Mouse (Mus musculus) heart, postnatal 36 days (tissue): ENCODE measurements around the gene Gm1113. TPM values are rescaled to one million over a fixed set of nuclear protein-coding genes. Genes with fewer than 3 reads are reported as not detected.

ENCODE experiments used
- DNase-seq, 2 experiments: peaks; one replicate each; pipeline ENCODE4 v3.0.0; 2021 to 2022
- intact Hi-C: fragments of 180-260 bp; cut with DNase I; formaldehyde crosslinking; loops from one replicate; pipeline ENCODE4 v1.15.1; 2025
- total RNA-seq, 2 experiments: library from RNA; stranded (reverse); gene quantifications; 2 replicates each; pipeline ENCODE4 v1.2.3; 2021

Gm1113 gene
- total RNA-seq, 2 experiments from 2014 or later, result not detected

DNA sequence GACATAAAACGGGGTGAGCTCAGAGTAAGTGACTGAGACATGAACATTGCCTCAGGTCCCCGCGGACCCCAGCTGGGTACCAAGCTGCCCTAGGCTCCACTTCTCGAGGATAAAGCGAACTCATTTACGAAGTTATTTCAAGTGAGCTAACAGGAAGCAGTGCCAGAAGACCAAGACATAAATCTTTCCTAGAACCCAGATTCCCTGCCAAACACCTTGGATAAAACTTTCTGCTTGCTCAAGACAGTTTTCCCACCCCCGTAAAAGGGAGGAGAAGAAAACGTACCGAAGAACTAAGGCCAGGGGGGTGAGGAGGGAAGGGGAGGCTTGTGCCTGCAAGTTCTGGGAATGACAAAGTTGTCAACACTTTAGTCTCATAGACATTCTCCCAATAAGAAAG lies 15.2 kb upstream of the Gm1113 start:
- intact Hi-C loops, result no loop called here
- DNase-seq, result no peak

DNA sequence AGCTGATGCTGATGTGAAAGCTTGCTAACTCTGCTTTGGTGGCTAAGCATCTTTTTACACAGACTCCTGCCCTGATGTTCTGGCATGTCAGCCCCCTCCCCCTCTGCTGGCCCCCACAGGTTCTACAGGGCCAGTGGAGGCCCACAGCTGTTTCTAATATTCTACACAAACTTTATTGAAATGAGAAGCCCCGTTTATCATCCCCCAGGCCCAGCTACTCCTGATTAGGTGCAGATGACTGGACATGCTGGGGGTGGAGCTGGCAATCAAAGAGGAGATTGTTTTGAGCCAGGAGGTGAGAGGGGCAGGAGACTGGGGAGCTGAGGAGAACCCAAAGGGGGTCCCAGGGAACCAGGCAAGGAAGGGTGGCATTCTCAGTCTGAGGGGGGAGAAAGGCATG lies 11.7 kb upstream of the Gm1113 start:
- DNase-seq, result no peak

DNA sequence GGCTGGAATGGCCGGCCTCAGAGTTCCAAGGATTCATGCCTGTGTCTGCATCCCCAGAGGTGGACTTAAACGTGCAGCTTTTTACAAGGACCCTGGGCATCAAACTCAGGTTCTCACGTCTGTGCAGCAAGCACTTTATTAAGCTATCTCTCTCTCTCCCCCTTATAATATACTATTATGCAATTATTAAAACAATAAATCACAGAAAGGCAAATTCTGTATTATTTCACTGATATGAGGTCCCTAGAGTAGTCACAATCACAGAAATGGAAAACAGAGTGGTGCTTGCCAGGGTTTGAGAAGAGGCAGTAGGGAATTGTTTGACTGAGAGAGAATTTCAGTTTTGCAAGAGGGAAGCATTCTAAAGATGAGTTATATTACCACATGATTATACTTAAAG lies 11.1 kb upstream of the Gm1113 start:
- no peak for DNase-seq
- intact Hi-C loops, result no loop called here

More for the DNA sequence above, 11.7 kb upstream of the Gm1113 start:
- intact Hi-C loops, result no loop called here

DNA sequence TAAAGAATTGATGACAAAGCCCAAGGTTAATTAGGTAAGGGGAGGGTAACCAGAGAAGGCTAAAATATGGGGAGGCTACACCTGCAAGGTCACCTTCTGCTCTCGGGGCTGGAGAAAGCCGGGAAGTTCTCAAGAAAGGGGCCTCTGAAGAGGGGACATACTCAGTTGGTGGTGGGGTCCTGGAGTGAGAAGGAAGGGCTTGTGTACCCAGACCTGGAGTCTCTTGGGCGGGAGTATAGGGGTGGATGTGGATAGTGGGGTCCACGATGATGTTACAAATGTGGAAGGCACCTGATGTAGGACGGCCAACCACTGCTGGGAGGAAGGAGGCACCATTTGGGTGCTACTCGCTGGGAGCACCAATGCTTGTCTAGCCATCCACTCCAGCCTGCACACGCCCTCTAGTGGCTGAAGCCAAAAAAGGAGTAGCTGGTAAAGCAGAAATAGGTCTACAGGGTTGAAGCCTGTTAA lies 5.9 kb upstream of the Gm1113 start:
- intact Hi-C loops, result loop anchor here (1.0 to 5.0 kb wide), 2 partner anchors 102 to 242 kb away; partner anchors contain the start of gene Cdon
- DNase-seq, result peak; percentile 65 to 70

DNA sequence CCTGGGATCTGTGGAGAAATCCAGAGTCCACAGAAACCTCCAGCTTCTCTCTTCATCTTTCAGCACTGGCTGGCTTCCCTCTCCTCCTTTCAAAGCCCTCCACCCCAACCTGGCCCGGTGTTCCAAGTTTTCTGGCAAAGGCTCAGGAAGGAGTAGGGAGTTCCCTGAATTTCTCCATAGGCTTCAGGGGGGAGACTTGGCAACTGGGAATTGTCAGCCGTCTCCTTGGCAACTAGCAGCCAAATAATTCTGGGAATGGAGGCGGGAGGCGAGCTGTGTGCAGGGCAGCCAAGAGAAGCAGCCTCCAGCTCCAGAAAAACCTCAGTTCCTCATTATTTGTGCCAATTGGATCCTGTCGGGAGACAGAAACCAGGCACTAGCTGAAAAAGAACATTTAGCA lies 5.5 kb upstream of the Gm1113 start:
- DNase-seq, result peak; percentile 48 to 53
- intact Hi-C loops, result loop anchor here (5.0 kb wide), 1 partner anchor 101 kb away; the partner anchor contains the start of gene Cdon

DNA sequence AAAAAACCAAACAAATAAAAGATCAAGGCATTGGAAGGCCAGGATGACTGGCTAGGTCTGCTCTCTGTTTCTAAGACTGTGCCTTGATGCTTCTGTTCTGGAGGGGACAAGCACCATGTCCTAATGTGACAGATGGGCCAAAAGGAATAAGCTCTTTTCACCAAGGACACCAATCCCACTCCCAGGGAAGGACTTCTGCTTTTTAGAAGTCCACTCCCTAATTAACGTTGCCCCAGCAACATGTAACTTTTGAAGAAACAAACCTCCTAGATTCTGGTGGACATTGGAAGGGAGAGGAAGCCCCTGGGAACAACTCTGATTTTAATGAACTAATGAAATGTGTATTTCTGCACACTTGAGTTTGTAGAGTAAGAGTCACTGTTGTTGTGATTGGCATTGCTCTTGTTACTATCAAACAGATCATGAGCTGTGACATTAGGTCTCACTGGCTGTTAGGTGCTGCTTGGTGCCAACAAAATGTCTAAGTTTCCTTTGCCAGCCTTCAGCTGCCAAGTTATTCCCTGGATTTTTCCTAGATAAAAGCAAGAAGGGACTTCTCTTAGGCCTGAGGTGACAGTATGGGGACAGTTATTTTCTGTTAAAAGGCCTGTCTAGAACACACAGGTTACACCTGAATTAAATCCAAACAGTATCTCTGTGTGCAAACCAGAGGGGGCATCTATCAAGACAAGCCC lies 4.9 kb upstream of the Gm1113 start:
- no peak for DNase-seq
- intact Hi-C loops, result loop anchor here (5.0 kb wide), 1 partner anchor 101 kb away; the partner anchor contains the start of gene Cdon

DNA sequence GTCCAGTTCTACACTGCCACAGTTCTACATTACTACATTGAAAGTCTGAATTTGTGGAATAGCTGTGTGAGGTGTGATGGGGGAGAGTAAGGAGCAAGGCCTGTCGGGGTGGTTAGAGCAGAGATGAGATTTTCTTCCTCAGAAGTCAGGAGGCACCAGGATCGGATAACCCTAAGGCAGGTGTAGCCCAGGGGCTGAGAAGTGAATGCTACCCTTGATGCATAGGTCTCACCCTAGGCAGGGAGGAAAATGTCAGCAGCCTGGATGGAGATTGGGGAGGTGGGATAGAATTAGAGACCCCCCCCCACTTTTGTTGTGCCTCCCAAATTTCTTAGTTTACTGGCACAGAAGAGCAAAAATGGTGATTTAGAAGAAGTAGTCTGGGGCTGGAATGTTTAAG lies 4.2 kb upstream of the Gm1113 start:
- no peak for DNase-seq
- intact Hi-C loops, result loop anchor here (5.0 kb wide), 1 partner anchor 100 kb away; the partner anchor contains the start of gene Cdon

DNA sequence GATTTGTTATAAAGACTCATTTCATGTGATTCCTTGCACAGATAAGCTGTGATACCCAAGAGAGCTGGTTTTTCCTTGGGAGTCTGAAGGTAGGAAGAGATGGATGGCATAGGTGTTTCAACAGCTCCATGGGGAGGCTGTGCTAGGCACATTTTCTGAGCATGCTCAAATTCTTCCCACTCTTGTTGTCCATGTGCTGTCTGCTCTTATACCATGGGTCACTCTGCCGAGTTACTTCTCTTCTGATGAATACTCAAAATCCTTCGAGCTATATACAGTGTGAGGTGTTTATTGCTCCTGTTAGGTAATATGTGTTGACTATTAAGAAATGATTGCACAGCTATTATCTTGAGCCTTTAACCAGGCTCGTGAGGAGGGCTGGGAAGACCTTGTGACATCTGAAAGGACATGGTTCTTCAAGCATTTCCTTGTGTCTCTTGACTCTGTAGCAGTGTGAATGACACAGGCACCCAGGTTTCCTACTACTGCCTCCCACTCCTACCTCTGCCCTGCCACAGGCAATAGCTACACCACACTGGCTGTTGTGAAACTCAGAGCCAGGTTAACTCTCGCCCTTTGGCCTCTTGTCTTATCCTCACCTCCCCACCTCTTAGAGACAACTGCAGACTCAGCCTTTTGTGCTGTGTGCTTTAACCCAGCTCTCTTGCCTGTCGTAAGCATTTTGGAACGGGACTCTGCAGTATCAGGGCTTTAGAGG lies 2.7 kb upstream of the Gm1113 start:
- intact Hi-C loops, result loop anchor here (5.0 kb wide), 1 partner anchor 98 kb away; the partner anchor contains the start of gene Cdon
- no peak for DNase-seq

DNA sequence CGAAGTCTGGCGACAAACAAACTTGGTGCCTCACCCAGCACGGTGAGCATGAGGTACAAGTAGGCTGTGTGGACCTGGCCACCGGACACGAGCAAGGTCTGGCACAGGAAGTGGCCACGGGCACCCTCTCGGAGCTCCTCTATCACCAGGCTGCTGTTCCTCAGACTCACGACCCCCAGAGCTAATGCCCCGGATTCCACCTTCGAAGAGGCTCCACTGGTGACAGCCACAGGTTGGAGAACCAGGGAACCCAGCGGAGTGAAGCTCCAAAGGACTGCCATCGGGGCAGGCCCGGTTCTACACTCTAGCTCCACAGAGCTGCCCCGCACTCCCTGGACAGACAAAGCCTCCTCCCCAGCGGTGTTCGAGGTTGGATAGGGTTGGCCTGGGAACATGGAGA lies 1.4 kb downstream of the Gm1113 start:
- intact Hi-C loops, result no loop called here
- DNase-seq, result no peak

DNA sequence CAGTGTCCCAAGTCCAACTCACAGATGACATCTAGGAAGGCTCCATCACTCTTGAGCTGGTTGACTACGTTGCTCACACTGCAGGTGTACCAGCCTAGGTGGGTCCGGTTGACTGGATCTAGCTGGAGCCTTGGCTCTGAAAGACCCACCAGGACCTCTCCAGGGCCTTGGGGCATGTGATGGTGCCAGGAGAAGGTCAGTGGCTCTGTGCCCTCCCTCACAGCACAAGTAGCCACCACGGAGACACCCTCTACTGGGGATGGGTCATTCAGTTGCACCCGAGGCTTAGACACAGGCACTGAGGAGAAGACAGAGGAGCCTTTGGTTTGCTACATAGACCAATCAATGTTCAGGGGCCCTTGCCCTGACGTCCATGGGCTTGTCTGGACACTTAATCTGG lies 1.9 kb downstream of the Gm1113 start:
- DNase-seq, result no peak
- intact Hi-C loops, result no loop called here

DNA sequence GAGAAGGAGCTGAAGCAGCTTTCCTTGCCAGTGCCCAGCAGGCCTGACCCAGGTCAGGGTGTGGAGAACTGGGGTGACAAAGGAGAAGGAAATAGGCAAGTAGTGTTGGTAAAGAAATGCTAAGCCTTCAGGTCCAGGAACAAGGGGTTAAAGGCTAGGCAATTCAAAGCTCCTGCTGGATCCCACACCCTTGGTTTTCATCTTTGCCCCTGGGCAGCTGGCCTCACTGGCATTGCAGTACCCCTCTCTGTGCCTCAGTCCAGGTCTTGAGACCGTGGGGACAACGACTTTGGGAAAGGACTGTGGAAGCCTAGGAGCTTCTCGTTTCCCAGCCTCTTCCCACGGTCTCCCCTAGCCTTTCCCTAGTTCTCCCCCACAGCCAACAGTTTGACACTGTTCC lies 4.2 kb downstream of the Gm1113 start:
- no peak for DNase-seq
- intact Hi-C loops, result no loop called here

DNA sequence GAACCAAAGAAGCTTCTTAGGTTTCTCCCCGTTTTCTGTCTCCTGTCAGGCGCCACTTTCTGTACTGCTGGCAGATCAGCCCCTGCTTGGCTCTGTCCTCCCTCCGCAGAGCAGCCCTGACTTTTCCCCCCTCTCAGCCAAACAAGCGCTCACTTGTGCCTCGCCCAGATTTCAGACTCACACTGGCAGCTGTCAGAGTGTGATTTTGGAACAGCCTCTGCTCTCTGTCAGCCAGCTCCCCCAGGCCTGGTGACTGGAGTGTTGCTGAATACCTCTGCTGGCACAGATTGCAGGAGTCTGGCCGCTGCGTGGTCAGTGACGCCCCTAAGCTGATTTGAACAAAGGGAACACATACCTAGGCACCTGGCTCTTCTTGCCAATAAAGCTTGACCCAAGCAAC lies 9.8 kb downstream of the Gm1113 start:
- intact Hi-C loops, result no loop called here
- peak; percentile 59 to 67 for DNase-seq

DNA sequence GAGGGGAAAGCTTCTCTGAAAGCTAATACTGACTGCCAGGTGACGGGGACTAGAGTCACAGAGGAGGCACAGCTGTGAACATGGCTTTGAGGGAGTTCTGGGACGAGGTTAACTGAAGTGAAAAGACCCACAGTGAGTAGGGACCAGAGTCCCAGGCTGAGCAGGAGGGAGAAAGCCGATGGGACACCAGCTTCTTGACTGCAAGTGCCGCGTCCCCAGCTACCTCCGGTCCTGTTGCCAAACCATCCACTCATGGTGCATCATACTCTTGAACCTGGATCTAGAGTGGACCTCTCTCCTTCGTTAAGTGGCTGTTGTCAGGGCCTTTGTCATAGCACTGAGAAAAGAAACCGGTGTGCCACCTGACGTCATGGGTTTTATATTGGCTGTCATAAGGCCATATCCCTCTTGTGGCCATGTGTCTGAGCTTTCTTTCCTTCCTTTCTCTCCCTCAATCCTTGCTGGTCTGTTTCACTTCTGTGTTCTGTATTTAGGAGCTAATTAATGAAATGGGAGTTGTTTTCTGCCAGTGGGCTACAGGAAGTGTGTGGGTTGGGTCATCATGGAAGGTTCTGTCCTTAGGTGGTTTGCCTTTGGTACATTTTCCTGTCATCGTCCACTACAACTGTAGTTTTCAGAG lies 15.6 kb downstream of the Gm1113 start:
- intact Hi-C loops, result no loop called here

DNA sequence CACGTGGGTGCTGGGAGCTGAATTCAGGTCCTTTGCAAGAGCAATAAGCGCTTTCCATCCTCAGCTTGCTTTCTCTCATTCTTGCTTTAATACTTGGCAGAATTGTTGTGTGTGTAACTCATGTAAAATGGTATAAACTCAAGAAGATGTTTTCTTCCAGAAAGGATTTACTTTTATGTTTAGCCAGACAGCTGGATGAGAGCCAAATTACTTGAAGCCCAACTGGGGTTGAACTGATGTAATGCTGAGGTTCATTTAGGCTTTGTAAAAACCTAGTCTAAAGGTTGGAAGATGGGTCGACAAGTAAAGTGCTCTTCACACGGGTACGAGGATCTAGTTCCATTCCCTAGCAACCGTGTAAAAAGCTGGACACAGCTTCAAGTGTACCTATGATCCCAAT lies 18.1 kb downstream of the Gm1113 start:
- no peak for DNase-seq
- intact Hi-C loops, result no loop called here

More for the DNA sequence above, 15.6 kb downstream of the Gm1113 start:
- no peak for DNase-seq

DNA sequence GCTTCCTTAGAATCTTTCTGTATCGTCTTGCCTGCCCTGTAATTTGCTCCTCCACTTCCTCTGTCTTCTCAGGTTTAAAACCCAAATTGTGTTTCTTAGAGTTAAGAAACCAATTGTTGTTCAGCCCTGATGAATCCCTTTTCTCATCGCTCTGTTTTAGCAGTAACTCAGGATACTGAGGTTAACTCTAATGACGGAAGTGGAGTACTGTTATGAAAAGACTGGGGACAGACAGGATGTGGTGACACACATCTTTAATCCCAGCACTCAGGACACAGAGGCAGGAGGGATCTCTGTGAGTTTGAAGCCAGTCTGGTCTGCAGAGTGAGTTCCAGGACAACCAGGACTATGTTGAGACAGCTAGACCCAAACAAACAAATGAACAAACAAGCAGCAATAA lies 22.6 kb downstream of the Gm1113 start:
- DNase-seq, result no peak
- intact Hi-C loops, result no loop called here

DNA sequence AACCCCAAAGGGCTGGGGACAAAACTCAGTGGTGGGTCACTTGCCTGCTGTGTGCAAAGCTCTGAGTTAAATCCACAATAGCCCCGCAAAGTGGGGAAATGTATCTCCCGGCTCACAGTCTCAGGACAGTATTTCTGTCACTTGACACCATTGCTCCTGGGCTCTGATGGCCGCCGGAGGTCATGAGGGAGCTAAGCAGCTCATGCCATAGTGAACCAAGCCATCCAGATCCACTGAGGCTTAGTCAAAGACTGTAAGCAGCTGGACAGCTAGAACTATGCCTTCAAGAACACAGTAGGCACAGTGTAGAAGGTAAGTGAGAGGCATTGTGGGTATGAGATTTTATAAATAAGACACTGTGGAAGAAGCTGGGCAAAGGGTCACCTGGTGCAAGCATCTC lies 23.1 kb downstream of the Gm1113 start:
- intact Hi-C loops, result no loop called here
- DNase-seq, result no peak

DNA sequence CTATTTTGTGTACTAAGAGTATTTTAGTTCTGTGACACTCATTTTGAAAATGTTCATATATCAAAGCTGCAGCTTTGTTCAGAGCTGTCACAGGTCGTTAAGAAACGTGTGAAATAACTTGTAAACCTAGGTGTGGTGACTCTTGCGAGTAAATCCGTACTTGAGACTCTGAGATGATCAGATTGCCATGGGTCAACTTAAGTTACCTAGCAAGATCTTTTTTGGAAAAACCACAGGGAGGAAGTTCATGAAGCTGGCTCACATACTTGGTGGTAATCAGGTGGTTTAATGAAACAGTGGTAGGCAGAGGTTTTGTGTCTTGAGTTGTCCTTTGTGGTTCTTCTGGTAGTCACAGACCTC lies 24.4 kb downstream of the Gm1113 start:
- intact Hi-C loops, result no loop called here
- DNase-seq, result no peak

DNA sequence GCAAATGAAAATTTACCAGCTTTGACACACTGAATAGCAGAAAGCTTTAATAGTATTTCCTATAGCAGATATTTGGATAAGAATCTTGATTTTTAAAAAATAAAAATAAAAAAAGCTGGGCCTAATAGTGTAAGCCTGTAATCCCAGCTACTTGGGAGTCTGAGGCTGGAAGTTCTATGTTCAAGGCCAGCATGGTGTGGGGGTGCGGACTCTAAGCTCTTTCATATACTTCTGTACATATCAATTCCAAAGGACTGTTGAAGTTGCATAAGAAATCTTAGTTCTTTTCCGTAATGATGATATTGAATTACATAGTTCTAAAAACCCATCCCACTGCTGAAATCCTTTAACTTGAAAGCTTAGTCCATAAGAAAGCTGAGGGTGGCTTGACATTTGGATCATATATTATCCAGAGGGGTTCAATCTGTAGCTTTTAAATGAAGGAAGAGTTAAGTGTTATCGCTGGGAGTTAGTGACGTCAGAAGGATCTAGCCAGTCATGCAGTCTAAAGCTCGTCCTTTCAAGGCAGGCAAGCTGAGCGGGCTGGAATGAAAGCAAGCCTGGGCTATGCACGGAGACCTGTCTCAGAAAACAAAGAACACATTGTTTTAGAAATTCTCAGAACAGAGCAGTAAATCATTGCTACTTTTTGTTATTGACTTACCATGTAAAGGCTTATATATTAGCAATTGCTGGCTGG lies 24.9 kb downstream of the Gm1113 start:
- intact Hi-C loops, result no loop called here
- no peak for DNase-seq

DNA sequence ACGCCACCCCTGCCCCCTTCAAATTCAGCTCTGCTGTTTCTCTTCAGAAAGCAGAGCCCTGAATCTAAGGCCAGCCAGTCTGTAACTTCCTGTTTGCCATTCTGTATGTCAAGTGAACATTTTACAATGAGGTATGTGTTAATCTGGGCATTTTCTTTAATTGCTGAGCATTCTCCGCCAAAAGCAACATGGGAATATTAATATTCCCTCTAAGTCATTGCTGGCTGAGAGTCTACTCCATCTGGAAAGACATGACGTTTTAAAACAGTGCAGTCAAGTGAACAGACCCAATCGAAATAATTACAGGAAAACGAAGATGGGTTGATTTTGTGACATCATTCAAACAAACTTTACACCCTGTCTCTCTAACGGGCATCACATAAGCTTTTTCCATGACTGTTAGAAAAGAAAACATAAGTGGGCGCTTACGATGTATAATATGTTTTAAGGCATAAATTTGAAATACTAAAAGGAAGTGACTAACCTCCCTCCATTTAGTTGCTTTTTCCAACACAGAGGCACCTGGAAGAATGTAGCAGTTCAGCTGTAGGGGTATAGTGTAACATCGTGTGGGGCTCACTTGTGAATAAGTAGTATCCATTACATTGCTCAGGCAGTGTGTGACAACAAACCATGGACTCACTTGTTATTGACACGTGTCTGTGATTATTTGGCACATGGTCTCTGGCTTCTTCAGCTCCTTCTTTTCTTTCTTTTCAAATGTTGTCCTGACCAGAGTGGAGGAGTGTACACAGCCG lies 26.8 kb downstream of the Gm1113 start:
- DNase-seq, result no peak
- intact Hi-C loops, result no loop called here

DNA sequence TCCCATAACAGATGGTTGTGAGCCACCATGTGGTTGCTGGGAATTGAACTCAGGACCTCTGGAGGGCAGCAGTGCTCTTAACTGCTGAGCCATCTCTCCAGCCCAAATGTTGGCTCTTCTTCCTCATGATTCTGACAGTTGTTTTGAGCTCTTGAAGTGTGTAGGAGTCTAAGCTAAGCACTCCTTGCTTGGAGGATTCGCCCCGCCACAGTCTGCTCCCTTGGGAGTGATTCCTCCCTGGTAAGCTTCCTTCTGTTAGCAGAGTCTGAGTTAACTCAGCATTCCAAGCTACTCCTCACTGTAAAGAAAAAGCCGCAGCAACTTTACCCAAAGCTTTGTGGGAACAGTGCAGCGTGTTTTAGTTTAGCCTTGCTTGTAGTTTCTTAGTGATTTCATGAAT lies 29.6 kb downstream of the Gm1113 start:
- intact Hi-C loops, result no loop called here

More for the DNA sequence above, 29.6 kb downstream of the Gm1113 start:
- DNase-seq, result no peak
